Mouse (Mus musculus) 3134 (cell line): Measurements from ENCODE around the gene Zfp111.

Experiments
- DNase-seq: peaks from one replicate; pipeline ENCODE4 v3.0.0-alpha.2; 2011; ENCODE audit warnings: low spot score; ENCODE audit not compliant: insufficient read length; ENCODE audit errors: extremely low read depth

The Zfp111 gene

DNA sequence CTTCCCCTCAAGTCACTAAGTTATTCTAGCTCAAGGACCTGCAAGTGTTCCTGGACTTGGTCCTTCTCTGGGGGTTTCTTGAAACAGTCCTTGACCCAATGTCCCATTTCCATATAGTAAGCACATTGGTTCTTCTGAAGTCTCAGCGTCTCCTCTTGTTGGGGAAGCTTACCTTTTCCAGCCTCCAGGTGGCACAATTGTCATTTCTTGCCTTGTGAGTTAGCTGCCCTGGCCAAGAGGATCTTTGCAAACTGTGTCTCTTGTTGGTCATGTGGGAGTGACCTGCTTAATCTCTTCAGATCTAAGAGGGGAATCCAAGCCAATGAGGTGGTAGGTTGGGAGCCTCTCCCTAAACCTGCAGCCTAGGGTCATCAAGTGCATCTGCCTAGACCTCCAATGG, 58.0 kb downstream of the Zfp111 start:
- no peak for DNase-seq
